Mouse (Mus musculus): ENCODE results near the gene Phpt1.

The Phpt1 gene

DNA sequence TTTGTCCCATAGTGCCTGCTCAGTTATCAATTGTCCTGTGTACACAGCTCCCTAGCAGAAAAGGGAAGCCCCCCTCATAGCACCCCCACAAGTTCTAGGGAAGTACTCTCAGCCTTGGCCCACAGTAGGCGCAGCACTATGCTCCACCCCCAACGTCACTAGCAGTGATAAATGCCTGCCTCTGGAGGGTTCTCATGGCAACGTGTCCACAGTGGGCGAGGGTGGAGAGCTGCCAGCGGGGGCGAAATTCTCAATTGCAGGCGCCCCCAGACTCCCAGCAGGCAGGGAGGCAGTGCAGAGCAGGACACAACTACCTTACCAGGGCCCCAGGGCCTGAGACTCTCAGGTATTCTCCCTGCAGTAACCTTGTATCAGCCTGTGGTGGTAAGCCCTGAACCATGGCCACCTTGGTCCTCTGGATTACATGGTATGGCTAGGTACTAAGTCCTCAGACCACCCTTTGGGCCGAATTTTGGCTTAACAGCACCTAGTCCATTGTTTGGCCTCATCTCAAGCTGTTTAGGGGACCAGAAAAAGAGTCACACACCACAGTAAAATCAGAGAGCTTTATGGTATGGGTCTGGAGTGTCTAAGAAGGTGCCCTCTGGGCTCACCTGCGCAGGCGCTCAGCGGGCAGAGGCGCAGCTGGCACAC is 7.6 kb upstream of the Phpt1 start:
- DNase-seq, result no peak

DNA sequence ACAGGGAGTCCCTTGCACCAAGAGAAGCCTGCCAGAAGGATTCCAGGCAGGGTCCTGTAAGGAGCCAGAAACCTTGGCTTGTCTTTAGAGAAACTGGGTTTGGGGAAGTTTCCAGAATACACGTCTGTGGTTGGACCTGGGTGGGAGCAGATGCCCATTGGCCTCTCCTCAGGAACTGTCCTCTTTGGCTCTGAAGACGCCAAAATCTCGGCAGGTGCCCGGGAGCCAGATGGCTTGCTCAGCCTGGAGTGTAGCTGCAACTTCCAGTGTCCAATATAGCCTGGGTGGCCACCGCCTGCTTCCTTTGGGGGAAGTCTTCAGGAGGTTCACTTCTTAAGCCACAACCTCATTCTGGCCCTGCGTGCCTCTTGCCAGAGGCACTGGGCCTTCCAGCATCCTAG is 6.9 kb upstream of the Phpt1 start:
- no peak for DNase-seq

DNA sequence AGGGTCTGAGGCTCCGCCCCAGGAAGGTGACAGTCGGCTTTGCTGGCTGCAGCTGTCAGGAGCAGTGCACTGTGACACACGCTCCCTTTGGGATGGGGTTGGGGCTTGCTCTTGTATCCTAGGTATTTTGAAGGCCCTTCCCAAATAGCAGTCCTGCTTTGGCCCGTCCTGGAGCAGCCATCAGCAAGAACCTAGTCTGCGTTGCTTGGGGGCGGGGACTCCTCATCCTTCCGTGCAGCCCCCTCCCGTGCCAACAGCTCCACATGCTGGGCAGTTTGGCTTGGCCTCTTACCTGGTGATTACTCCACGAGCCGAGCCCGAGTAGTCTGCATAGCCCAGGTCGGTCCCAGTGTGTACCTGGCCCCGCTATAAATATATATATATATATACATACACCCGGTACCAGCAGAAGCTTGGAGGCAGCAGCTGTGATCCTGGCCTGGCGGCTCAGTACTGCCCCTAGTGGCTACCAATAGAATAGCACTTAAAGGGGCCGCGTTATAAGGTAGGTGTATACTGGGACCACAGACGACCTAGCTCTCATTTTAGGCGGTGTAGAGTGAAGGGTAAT is 6.4 kb upstream of the Phpt1 start, which contains the start of gene Ajm1:
TSS of gene Ajm1 (minus strand) at position 464 of the 571 bp plus-strand sequence.
- DNase-seq, result peak; percentile 61 to 72

DNA sequence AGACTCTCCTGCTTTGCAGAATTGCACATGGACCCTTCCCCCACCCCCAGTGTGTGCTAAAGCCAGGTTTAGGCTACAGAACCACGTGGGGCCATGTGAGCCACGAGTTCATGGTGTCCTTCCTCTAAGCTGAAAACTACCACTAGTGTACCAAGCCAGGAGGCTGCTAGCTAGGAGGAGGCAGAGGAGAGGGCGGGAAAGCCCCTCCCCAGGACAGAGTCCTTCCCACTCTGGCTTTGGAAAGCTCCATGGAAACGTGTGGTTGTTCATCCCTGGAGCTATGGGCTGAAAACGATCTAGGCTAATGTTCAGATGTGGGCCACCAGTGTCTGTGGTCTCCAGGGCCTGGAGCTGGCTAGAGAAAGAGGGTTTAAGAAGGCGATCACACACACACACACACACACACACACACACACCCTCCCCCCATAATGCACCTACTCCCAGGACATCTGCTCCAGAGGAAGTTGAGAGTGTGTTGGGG is 5.6 kb upstream of the Phpt1 start:
- DNase-seq, result no peak

DNA sequence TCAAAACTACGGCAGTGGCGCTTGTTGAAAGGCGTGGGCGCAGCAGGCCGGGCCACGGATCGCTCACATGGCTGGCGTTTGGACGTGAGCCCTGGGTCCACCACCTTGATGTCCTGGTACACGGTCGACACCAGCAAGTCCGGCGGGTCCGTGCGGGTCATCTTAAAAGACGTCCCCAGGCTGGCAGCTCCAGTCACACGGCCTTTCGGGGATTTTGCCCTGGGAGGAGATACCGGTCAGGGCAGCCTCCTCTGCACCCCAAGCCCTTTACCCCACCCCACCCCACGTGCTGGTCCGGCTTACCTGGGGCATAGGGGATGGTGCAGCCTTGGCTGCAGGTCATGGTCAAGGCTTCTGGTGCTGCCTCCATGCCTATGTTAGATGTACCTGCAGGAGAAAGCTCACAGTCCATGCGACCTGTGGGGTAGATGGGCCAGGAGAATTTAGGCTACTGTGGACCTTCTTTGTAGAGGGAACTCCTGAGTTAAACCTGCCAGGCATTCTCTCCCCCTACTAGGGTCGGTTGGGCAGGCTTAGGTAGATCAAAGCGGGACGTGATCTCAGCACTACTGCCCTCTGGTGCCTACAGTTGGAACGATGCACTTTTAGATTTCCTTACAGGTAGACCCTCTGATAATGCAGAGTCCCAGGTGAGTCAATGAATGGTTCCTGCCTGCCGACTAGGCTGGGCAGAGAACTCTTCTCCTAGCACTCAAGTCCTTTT is 4.9 kb upstream of the Phpt1 start:
- DNase-seq, result peak; percentile 65 to 69

DNA sequence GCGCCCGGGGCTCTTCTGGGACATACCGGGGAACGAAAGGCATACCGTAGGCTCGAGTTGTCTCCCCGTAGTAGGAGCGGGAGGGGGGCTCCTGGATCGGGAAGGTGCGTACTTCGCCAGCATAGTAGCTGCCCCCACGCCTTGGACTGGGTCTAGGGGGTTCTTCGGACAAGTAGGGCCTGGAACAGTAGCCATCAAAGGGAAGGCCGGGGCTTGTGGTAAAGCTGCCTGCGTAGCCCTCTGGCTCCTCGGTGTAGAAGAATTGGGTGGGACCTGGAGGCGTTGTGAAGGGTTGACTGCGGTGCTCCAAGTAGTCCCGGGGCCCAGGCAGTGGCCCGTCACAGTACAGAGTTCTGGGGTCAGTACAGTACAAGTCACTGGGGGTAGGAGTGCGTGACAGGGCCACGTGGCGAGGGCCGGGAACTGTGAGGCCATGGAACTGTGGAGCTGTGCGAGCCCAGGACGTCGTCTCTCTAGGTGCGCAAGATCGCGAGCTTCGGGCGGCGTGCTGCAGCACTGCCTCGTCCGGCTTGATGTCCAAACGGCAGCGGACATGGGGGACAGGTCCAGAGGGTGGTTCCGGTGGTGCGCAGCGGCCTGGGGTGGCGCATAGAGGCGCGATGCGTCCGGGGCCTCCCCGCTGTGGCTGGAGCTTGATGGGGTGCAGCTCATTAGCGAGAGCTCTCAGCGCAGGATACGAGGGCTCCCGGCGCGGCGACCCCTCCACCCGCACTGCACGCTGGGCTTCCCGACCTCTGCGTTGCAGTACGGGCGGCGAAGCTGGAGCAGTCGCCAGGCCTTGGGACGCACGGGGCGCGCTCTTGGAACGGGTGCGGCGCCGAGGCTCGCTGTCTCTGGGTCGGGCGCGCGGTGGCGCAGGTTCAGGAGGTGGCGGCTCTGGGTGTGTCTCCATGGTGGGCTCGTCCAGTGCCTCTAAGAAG is 4.0 kb upstream of the Phpt1 start:
- DNase-seq, result peak in 1 of 2 experiments; percentile 28

DNA sequence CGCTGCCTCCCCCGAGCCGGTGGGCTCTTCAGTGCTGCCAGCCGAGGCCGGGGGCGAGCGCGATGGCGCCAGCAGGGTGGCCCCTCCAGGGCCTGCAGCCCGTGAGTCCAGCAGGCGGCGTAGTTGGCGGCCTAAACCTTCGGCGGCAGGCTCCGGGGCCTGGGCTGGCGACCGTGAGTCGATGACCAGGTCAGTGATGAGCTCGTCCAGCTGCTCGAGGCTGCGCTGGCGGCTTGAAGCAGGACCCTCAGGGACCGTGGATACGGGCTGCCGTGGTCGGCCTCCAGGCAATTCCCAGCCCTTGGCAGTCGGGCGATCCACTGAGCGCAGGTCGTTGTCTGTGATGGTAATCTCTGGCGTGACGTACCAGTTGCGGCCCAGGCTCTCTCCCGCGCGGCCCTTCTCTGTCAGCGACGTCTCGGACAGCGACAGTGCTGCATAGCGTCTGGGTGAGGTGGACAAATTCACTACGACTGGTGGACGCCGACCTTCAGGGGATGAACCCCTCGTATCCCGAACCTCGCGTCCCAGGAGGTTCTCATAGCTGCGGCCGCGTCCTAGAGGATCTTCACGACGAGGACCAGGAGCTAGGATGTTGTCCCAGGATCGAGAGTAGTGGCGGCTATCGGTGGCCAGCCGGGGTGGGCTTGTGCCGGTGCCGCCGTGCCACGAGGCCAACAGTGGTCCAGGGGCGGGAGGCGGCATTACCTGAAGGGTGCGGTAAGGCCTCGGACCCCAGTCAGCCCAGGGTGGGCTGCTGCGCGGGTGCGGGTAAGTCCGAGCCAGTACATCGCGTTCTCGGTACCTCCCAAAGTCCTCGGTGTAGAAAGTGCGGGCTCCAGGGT is 3.1 kb upstream of the Phpt1 start:
- peak in 1 of 2 experiments; percentile 29 for DNase-seq

DNA sequence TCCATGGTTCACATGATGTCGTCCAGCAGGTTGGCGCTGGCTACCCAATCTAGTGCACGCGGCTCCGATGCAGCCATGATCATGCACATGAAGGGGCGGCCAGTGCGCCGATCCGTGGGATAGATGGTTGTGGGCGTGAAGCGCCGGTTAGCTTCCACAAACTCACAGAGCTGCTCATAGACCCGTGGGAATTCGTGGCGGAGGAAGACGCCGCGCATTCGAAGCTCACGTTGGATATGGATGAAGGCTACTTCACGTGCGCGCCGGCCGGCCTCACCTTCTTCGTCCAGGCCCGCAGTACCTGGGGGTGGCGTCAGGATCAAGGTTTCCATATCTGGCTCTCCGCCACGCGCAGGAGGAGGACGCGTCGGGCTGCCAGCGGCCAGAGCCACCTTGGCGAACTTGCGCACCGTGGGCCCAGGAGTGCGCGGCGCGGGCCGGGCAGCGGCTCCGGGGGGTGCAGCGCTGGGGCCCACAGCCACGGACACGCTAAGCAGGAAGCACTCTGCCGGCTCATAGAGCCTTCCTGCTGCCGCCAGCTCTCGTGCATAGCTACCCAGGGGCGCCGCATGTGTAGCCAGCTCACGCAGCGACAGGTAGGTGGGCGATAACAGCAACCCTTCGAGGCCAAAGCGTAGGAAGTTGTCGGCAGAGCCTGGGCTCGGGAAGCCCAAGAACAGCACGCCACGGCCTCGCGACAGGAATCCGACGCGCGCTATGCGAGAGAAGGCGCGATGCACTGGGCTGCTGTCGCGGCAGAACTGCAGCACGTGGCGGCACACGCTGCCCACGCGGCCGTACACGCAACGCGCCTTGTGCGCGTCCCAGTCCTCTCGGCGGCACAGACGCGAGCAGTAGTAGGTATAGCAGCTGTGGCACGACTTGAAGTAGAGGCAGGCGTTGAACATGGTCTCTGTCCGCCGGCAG is 2.2 kb upstream of the Phpt1 start:
- peak in 1 of 2 experiments; percentile 25 for DNase-seq

DNA sequence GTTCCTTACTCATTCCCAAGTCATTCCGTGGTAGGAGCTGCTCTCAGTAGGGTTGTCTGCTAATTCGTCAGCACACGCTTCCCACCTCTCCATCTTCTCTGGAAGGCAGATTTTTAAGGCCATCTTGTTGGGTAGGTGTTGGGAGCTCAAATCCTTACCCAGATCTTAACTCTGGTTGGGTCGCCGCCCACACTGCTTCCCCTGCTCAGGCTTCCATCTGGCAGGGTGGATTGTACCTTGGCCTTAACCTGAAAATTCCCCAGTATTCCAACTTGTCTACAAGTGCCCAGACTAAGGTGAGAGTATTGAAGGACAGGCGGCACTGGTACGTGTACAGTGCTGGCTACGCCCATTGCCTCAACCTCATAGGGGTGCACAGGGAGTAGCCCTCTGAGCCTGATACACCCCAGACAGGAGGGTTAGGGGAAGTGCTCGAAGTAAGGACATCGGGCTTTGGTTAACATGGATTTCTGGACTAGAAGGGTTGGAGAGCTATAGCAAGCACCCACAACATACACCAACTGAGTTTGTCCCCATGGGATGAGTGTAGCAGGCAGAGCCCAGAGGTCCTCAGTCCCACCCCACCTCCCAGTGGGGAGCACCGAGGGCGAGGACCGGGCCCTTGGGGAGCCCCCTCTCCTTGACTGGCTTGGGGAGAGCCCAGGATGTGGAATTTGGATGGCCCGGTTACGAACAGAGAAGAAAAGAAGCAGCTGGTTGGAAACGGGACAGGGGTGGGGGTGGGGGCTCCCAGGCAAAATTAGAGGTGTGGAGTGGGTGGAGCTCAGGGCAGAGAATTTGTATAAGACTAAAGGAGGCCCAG is 1.2 kb upstream of the Phpt1 start:
- no peak for DNase-seq

DNA sequence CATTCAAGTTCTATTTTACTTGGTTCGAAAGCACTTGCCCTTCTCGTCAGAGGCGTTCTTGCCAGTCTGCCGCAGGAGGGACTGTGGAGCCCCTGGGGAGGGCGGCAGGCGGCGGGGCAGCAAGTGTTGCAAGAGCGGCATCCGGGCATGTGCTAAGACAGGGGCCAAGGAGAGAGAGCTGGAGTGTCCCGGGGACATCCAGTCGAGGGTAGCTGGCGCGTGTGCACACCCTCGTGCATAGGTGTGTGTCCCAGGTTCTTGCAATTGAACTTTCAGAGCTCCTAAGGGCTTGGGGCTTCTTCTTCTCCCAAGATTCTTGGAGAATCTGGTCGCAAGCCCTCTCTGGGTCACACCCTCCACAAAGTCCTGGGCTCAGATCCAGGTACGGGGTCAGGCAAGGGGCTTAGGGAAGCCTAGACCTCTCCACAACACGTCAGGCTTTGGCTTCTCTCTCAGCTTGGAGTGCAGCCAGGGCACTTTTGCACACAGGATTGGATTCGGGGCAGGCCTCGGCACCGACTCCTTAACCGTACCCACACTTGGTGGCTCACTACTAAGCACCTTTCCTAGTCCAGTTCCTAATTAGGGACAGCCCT is 506 bp upstream of the Phpt1 start:
- DNase-seq, result peak; percentile 62 to 70

DNA sequence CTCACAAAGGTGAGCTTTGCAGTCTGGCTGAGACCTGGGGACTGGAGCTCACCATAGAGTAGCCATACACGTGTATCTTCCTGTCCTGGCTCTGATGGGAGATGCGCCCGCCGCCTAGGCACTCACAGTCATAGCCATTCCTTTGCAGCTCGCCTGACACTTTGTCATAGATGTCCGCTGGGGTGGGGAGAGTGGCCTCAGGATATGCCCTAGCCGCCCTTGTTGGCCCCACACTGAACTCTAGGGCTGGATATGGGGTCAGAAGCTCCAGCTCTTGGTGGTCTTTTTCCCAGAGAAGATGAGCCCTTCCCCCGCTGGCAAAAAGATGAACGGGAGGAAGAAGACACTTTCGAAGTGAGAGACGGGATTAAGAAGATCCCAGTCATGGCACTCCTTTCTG is 888 bp downstream of the Phpt1 start:
- peak in 1 of 2 experiments; percentile 39 for DNase-seq

DNA sequence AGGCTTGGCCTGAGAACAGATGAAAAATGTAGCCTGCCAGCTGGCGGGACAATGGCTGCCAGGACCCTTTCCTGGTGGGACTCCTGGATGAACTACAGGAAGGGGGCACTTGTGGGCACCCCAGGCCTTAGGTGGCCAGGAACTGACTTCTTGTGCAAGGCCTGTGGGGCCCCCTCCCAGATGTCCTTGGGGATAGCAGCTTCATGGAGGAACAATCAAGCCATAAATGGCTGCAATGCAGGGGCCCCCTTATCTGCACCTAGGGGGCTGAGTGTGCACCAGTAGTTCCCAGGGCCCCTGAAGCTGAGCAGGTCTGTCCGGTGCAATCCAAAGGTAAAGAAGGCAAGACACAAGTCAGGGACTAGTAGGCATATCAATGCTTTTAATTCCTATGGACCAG is 2.0 kb downstream of the Phpt1 start:
- DNase-seq, result no peak

DNA sequence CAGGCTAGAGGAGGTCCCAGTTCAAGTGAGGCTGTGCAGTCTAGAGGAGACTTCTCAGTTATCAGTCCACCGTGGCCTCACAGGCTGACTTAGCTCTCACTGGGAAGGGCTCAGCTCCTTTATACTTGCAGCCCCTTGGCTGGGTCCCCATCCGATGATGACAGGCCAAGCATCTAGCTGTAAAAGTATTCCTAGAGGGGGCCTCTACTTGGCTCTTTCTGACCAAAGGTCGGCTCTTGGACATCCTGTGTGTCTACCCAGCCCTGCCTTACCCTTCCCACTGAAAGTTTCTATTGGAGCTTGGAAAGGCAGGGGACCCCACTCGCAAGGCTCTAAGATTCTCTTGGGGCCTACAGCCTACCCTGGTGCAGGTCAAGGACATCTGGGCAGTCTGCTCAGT is 3.8 kb downstream of the Phpt1 start:
- no peak for DNase-seq

DNA sequence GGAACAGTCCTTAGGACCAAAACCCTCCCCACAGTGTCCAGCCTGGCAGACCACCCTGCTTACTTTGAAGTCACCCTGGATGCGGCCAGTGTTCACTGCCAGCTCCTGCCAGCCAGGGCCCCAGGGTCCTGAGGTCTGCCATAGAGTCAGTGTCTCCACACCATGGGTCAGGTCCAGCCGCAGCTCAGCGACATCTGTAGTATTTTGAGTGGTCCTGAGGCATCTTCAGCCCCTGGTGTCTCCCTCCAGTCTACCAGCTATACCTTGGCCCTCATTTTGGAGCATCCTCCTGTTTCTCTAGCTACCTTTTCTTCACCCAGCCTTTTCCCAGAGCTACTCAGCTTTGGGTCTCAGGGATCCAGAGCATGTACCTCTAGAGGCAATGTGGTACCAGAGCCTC is 5.7 kb downstream of the Phpt1 start:
- DNase-seq, result no peak

DNA sequence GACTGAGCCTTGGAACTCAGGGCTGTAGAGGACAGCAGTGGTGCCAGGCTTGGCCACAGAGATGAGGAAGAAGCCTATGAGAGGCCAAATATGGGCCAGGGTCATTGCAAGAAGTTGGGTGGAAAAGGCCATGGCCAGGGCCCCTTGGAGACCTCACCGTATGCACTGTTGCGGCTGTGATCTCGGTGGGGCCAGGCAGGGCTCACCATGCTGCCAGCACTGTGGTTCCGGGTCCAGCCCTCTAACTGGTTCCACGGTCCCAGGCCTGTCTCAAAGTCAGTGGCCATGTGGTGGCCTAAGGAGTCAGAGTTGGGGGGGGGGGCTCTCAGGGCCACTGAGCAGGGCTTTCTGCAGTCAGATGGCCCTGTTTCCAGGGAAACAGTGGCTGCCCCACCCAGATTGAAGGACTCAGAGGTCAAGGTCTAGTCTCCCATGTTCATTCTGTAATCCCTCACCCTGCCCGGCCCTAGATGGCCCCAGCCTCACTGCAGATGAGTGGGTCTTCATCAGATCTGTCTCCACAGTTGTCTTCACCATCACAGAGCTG is 6.5 kb downstream of the Phpt1 start:
- no peak for DNase-seq

DNA sequence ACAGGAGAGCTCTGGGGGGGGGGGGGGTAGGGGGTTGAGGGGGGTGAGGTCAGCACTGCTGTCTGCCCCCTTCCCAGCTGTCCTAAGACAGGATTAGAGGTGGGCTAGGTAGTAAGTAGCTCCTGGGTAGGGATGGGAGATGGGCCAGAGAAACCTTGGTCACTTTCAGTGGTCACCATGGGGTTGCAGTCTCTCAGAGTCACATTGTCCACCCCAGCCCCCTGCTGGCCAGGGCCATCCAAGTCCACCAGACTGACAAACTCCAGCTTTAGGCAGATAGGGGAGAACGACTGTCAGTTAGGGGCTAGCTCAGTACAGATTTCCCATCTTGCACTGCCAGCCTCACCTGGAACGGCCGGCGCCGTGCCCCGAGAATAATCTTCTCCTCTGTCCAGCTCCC is 8.5 kb downstream of the Phpt1 start:
- DNase-seq, result no peak

DNA sequence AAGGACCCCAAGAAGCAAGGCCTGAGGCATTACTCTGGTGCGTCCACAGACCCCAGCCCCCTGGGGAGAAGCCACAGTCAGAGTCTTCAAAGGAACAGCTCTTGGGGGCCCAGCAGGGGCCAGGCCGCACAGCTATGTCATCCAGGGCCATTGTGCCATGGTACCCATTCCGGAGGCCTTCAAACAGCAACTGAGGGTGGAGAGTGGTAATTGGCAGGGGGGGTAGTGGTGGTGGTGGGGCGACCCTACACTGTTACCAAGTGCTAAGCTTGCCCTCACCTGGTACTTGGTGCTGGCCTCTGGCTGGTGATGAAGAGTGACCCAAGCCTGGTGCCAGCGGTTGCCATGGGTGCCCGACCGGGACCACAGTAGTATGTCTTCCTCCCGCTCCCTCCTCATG is 9.3 kb downstream of the Phpt1 start:
- no peak for DNase-seq

DNA sequence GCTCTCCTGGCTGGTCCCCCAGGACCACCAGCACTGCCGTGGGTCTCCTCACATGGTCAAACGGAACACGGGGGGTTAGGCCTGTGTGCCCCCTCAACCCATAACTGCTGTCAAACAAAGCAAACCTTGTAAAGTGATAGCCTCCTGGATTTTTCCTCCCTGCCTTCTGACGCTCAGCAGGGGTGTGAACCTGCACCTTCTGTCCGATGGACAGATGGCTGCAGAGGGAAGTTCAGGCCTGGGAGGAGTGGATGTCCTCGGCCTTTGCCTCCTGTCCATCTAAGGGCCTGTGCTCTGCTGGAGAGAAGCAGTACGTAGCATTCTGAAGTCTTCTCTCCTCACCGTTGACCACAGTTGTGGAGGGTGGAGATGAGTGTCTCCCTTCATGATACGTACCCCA is 13.1 kb downstream of the Phpt1 start:
- DNase-seq, result no peak

DNA sequence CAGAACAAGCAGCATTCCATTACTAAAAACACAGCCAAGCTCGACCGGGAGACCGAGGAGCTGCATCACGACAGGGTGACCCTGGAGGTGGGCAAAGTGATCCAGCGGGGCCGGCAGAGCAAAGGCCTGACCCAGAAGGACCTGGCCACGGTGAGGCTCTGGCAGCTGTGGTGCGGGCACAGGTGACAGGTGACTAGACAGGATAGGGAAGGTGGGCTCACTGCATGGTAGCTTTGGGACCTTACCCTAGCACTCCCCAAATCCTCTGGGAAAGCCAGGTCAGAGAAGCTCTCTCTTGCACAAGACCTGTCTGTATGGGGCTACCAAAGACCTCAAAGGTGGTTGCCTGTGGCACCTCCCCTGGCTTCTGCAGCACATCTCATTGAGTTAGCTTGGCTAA is 14.5 kb downstream of the Phpt1 start:
- no peak for DNase-seq

Data from thymus, postnatal 36 days (tissue).